Mouse (Mus musculus) layer of hippocampus, adult 9-11 months (tissue): ENCODE data around the gene Sbds.

Source experiments
- DNase-seq: peaks from one replicate; pipeline ENCODE4 v3.0.0; 2022

Sbds gene

DNA sequence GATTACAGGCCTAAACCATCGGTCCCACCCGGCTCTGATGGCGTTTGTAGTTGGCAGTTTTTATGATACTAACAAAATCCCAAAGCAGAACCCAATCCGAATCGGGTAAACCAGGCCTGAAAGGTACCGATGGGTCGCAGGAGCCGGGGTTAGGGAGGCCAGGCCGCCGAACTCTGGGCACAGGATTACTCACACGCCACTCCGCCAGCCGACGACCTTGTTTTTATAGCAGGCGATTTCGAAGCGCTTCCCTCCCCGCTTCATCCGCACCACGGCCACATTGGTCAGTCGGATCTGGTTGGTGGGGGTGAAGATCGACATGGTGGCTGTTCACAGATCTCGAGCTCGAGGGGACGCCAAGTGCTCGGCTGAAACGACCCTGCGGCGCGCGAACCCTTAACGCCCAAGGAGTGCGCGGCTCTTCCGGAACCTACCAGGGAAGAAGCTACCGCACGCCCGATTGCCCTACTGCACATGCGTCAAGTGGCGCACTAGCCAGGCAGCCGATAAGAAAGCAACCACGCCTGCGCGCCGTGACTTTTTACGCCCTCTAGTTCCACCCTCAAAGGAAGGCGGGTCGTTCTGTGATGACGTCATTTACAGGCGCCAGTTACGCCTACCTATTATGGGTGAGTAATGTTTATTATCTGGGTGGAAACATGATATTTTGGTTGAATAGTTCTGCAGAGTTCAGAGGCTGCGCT is at the start of gene Sbds, which contains the start of gene Tyw1:
Gene Sbds (minus strand): TSS at position 514 of the 704 bp plus-strand sequence.
Gene Tyw1 (plus strand): TSS at position 603 of the 704 bp plus-strand sequence.
- peak; percentile 99 for DNase-seq

GRCm38 (mm10) chr5:130303611-130304010 is 48.3 kb upstream of the Sbds start:
- no peak for DNase-seq

GRCm38 (mm10) chr5:130299526-130299925 is 44.2 kb upstream of the Sbds start:
- DNase-seq = no peak

DNA sequence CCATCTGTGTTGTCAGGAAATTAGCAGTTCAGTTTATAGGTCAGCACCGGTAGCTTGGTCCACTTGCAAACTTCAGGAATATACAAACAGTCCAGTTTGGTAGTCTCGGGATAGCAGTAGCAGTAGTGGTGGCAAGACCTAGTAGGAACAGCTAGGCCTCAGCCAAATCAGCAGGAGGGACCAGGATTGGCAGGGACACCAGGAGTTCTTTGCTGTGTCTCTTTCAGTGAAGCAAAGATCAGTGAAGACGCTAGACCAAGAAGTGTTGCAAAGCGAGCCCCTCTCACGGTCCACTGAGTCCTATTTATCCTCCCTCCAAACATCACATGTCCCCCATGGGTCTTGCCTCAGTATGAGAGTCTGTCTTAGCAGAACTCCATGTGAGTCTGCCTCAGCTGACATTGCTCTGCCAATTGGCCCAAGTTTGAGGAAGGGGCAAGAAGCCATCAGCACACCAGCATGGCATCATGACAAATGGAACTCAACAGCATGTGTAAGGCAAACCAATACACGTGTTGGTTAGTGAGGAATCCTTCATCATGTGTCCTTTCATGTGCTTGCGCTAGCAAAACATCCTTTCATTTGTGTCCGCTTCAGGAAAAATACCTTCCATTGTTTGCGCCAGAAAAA is 43.6 kb upstream of the Sbds start:
- no peak for DNase-seq

DNA sequence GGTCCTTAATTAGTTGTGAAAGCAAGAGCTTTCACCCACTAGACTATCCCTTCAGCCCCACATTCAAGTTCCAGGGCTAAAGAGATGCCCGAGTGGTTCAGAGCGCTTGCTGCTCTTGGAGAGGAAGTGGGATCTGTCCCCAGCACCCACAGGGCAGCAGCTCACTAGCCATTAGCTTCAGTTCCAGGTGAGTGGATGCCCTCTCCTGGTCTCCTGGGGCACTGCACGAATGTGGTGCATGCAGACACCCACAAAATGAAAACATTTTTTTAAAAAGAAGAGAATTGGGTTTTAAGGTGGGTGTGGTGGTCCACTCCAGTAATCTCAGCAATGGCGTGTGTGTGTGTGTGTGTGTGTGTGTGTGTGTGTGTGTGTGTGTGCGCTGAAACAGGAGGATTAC is 40.7 kb upstream of the Sbds start:
- DNase-seq = no peak

GRCm38 (mm10) chr5:130294598-130294997 is 39.3 kb upstream of the Sbds start:
- DNase-seq = no peak

GRCm38 (mm10) chr5:130293941-130294340 is 38.6 kb upstream of the Sbds start:
- DNase-seq = no peak

GRCm38 (mm10) chr5:130292976-130293375 is 37.6 kb upstream of the Sbds start:
- peak; percentile 52 for DNase-seq

DNA sequence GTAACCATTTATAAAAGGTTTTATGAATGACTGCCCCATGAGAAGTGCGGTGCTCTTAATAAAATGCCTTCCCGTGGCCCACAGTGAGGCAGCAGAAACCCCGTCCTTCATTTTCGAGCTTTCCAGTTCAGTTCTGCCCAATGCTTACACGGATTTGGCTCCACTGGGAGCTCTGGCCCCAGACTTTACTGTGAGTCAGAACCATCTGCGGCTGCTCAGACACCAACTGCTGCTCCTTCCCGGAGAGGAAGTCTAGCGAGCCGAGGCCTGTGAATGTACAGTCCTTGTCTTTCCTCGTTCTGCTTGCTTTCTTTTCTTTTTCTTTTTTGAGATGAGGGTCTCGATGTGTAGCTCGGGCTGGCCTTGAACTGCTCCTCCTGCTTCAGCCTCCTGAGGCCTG is 35.4 kb upstream of the Sbds start:
- peak; percentile 80 for DNase-seq

DNA sequence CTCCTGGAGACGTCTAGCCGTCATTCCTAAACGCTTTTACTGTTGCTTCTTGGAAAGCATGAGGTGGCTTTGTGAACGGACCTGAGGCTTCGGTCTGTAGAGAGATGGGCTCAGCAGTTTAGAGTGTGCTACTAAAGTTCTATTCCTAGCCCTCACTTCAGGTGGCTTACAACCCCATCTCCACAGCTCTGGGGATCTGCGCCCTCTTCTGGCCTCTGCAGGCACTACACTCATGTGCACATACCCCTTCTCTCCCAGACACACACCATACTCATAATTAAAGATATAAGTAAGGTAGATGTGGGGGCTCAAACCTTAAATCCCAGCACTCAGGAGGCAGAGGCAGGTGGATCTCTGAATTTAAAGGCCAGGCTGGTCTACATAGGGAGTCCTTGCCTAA is 34.9 kb upstream of the Sbds start:
- DNase-seq = no peak

DNA sequence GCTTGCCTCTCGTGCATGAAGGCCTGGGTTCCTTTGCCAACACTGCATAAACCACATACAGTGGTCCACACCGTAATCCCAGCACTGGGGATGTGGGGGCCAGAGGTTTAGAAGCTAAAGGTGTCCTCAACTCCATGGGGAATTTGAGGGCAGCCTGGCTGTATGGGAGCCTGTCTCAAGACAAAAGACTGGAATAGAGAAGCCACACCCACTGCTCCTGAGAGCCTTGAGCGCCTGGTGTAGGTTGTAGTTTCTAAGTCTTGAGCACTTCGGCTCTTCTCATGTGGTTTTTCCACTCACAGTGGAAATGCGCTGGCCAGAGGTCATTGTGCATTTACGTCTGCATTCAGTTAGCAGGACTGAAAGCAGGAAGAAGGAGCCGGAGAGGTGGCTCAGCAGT is 32.8 kb upstream of the Sbds start:
- no peak for DNase-seq

- DNase-seq = no peak
Measured at GRCm38 (mm10) chr5:130283079-130283732, 27.9 kb upstream of the Sbds start.

DNA sequence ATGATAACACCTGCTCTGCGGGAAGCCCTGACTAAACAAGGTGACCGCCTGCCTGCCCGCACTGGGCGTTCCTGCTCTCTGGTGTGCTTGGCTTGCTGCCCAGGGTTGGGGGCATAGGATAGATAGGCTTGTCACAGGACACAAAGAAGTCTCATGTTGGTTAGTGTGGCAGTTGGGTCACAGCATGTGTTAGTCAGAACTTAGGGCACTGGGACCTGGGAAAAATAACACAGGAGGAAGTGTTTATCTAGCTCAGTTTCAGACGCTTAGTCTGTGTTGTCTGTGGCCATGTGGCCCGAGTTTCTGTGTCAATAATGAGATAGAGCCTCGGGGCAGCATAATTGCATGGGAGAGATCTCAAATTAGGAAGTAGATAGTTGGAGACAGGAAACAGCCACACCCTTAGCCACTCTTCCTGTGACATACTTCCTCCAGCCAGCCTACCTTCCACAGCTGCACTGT is 22.7 kb upstream of the Sbds start:
- DNase-seq = no peak

GRCm38 (mm10) chr5:130275509-130275908 is 20.2 kb upstream of the Sbds start:
- no peak for DNase-seq

GRCm38 (mm10) chr5:130273046-130273445 is 17.7 kb upstream of the Sbds start:
- DNase-seq = no peak

GRCm38 (mm10) chr5:130272344-130272743 is 17.0 kb upstream of the Sbds start:
- DNase-seq = no peak

DNA sequence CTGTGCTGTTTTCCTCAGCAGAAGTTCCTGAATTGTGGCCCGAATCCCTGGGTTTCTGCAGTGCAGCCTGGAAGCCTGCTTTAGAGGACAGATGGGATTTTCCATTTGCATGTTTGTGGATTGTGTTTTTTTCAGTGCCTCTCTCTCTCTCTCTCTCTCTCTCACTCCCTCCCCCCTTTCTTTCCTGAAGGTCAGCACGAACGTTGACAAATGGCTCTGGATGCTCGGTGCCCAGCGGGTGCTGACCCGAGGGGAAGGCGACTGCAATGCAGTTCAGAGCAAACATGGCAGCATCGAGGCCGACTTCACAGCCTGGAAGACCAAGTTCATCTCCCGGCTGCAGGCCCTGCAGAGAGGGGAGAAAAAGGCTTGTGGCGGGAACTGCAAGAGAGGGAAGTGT is 13.6 kb upstream of the Sbds start:
- DNase-seq = no peak

DNA sequence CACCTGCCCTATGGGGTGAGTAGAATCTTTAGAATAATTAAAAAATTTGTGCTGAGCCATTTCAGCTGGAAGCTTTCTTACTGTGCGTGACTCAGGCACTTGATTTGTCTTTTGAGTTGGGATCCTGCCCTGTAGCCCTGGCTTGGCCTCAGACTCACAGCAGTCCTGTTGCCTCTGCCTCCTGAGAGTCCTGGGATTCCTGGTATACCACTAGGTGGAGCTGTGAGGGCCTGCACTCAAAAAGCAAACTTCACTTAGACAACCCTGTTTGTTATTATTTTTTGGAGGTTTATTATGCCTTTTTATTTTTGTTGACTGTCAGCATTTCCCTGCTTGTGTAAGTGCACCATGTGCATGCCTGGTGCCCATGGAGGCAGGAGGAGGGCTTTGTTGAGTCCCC is 12.0 kb upstream of the Sbds start:
- DNase-seq = no peak

GRCm38 (mm10) chr5:130266651-130267050 is 11.3 kb upstream of the Sbds start:
- DNase-seq = no peak

DNA sequence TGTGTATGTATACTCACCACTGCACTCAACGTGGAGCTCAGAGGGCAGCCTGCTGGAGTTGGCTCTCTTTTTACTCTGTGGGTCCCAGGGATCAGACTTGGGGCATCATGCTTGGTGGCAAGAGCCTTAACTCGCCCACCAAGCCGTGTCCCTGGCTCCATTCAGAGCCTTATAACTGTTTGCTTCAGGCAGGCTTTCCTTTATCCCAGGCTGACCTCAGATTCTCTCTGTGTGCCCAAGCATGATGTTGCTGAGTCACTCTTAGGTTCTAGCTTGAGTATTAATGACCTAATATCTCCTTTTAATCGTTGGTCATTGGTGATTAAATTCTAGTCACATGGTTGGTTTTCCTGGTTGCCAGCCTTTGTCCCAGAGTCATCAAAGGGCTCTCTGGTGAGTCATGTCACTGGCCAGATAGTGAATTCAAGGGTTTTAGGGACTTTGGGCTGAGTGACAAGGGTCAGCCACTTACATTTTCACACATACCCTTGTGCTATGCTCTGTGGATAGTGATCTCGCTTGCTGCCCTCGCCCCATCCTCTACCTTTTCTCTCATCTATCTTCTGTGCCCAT is 9.2 kb upstream of the Sbds start:
- no peak for DNase-seq

DNA sequence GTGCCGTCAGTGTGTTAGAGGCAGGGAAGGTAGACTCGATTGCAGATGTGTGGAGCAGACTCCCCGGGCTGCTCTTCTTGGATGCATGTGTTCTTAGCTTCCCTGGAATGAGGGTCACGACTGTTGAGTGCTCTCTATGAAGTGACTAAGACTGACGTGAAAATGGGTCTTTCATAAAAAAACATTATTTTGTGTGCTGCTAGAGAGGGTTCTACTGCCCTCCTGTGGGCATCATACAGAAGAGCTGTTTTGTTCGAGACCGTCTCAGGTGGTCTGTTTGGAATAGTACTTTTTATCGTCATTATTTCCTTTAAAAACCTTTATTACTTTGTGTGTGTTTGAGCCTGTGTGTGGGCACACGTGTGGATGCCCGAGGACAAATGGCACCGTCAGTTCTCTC is 8.1 kb upstream of the Sbds start:
- no peak for DNase-seq

DNA sequence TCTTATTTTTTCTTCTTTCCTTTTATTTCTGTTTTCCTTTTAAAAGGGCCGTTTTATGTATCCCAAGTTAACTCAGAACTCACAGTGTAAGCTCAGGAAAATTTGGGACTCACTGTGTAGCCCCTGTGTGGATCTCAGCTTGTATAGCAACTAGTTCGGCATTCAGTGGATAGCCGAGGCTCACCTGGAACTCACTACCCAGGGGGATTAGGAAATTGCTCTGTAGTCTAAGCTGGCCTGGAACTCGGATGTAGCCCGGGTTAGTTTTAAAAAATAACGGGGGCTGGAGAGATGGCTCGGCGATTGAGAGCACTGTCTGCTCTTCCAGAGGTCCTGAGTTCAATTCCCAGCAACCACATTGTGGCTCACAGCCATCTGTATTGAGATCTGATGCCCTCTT is 2.0 kb upstream of the Sbds start:
- DNase-seq = no peak

GRCm38 (mm10) chr5:130256678-130257271 is 1.4 kb upstream of the Sbds start:
- DNase-seq = peak; percentile 96
